Mouse (Mus musculus) olfactory bulb, adult 2 months (tissue): Measurements from ENCODE around the gene Purb.

ENCODE experiments used
- CTCF ChIP-seq: fragments of 200-500 bp; IDR thresholded peaks from 2 replicates; pipeline ENCODE4 v1.5.1; 2012; ENCODE audit warnings: low read depth, mild to moderate bottlenecking, low read length, moderate library complexity; ENCODE audit not compliant: insufficient read depth
- POLR2A ChIP-seq: fragments of 200-500 bp; IDR thresholded peaks from 2 replicates; pipeline ENCODE4 v1.6.1; 2012; ENCODE audit warnings: mild to moderate bottlenecking, low read depth, low read length, moderate library complexity; ENCODE audit not compliant: insufficient read depth

GRCm38 (mm10) chr11:6472076-6472475 lies 3.6 kb downstream of the Purb start:
- TF ChIP-seq POLR2A (no peak), CTCF (no peak)
